Mouse (Mus musculus): ENCODE data around the gene Mia2.
A peak's percentile ranks its signal among the peaks of the same experiment; 100 is the strongest.

- TF ChIP-seq CTCF (IDR thresholded peaks at IDR 0.05; ENCODE audit: borderline replicate concordance, insufficient read depth, low read depth, low read length) (0 out of 2 replicates have a peak, but pooled peaks have one; percentile 2), POLR2A (IDR thresholded peaks at IDR 0.05; ENCODE audit: borderline replicate concordance, insufficient read depth, low read length) (no peak)
These were observed 100.3 kb downstream of the Mia2 start for GRCm38 (mm10) chr12:59195941-59196340.

Measured in cerebellum, adult 2 months (tissue).